Mouse (Mus musculus): ENCODE data around the gene Bak1.

DNA sequence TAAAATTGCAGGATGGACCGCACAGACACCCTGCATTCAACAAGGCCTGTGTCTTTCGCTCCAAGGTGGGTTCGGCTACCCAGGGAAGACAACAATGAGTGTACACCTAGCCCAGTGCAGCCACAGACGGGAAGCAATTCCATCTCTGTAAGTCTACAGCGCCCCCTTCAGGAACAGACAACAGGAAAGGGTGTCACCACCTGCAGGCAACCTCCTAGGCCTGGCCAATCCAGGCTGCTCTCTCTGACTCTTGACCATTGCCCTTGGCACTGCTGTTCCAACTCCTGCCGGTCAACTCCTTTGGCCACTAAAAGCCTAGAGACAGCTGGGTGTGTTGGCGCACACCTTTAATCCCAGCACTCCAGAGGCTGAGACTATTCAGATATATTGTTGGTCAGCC is 27.7 kb downstream of the Bak1 start:
- TF ChIP-seq MYOD1 (IDR thresholded peaks at IDR 0.05; ENCODE audit: control insufficient read depth in 1 of 3, insufficient read length in 2 of 3, low read depth in 2 of 3) = no peak
- no peak for TF ChIP-seq POLR2A (IDR thresholded peaks at IDR 0.05; ENCODE audit: insufficient read length, low read depth)
- TF ChIP-seq MAX (IDR thresholded peaks at IDR 0.05; ENCODE audit: low read depth) = no peak
- no peak for TF ChIP-seq SRF (IDR thresholded peaks at IDR 0.05; ENCODE audit: control insufficient read depth, insufficient read length, low read depth)
- no peak for TF ChIP-seq USF1 (IDR thresholded peaks at IDR 0.05; ENCODE audit: low read depth)
- TF ChIP-seq POLR2AphosphoS2 (IDR thresholded peaks at IDR 0.05; ENCODE audit: insufficient read length, low read depth) = no peak
- TF ChIP-seq REST (IDR thresholded peaks at IDR 0.05; ENCODE audit: insufficient read depth, insufficient read length) = no peak
- TF ChIP-seq TCF12 (IDR thresholded peaks at IDR 0.05; ENCODE audit: insufficient read depth, poor library complexity, severe bottlenecking) = no peak
- no peak for TF ChIP-seq E2F4 (IDR thresholded peaks at IDR 0.05; ENCODE audit: insufficient read depth)
- no peak for TF ChIP-seq MYOG (IDR thresholded peaks at IDR 0.05; ENCODE audit: control insufficient read depth in 1 of 3, insufficient read depth in 1 of 3, insufficient read length in 2 of 3, low read depth in 2 of 3)
- TF ChIP-seq CEBPB (IDR thresholded peaks at IDR 0.05; ENCODE audit: insufficient read depth, poor library complexity, severe bottlenecking) = no peak
- no peak for TF ChIP-seq TCF3 (IDR thresholded peaks at IDR 0.05; ENCODE audit: insufficient read length, low read depth)

Data from myocyte (in vitro differentiated cells).